Mouse (Mus musculus) B cell, adult 2 months (primary cell): ENCODE measurements at regions not wholly inside any gene's neighbourhood (a gene's known extent, or its start where the extent isn't known, plus 50 kb on each side); places are given as distances from the start of the nearest gene placed in this dataset.
A peak's percentile ranks its signal among the peaks of the same experiment; 100 is the strongest.

Experiments
- DNase-seq, 2 experiments: peaks; one replicate each; pipeline ENCODE4 v3.0.0; 2022

- no peak for DNase-seq
Measured at GRCm38 (mm10) chr2:38420498-38420897, 81.4 kb downstream of the Lhx2 start.

- no peak for DNase-seq
Measured at GRCm38 (mm10) chr2:38422406-38422805, 83.3 kb downstream of the Lhx2 start.

GRCm38 (mm10) chr2:38423886-38424277 is 84.8 kb downstream of the Lhx2 start:
- no peak for DNase-seq

- no peak for DNase-seq
Measured at GRCm38 (mm10) chr2:38424278-38424931, 85.3 kb downstream of the Lhx2 start.

- no peak for DNase-seq
Measured at GRCm38 (mm10) chr2:38424976-38425375, 85.9 kb downstream of the Lhx2 start.

GRCm38 (mm10) chr2:38429752-38430378 is 81.6 kb upstream of the Nek6 start:
- peak; percentile 84 to 85 for DNase-seq

GRCm38 (mm10) chr2:38431546-38431945 is 79.9 kb upstream of the Nek6 start:
- no peak for DNase-seq

GRCm38 (mm10) chr2:38433736-38434135 is 77.7 kb upstream of the Nek6 start:
- peak; percentile 21 to 29 for DNase-seq

- DNase-seq, result no peak
Measured at GRCm38 (mm10) chr2:38436701-38437100, 74.7 kb upstream of the Nek6 start.

- no peak for DNase-seq
Measured at GRCm38 (mm10) chr2:38439191-38439590, 72.3 kb upstream of the Nek6 start.

- DNase-seq, result no peak
Measured at GRCm38 (mm10) chr2:38439973-38440372, 71.5 kb upstream of the Nek6 start.

- no peak for DNase-seq
Measured at GRCm38 (mm10) chr2:38449092-38449491, 62.4 kb upstream of the Nek6 start.

GRCm38 (mm10) chr2:38456571-38456970 is 54.9 kb upstream of the Nek6 start:
- no peak for DNase-seq

- no peak for DNase-seq
Measured at GRCm38 (mm10) chr2:38460367-38460766, 51.1 kb upstream of the Nek6 start.

- no peak for DNase-seq
Measured at GRCm38 (mm10) chr2:38460825-38461540, 50.5 kb upstream of the Nek6 start.
